Mouse (Mus musculus) liver, embryonic 14.5 days (tissue): ENCODE data around the gene Frmd5. TPM values are rescaled to one million over a fixed set of nuclear protein-coding genes. Genes with fewer than 3 reads are reported as not detected.
"Not testable (repeated sequence)": the region's sequence is repeated elsewhere in the genome, so short reads cannot be mapped to it uniquely, and the experiment has no call there.

Experiments used
- ATAC-seq: fragments of 200-750 bp; cut with Nextera tagmentation; 2 replicates; pipeline ENCODE4 v1.8.0; 2017; ENCODE audit warnings: moderate number of reproducible peaks, mild to moderate bottlenecking, moderate library complexity; ENCODE audit not compliant: insufficient read depth
- DNase-seq, 3 experiments: peaks; one replicate each; pipeline ENCODE4 v3.0.0-alpha.2; 2012 to 2013; ENCODE audit warnings: low read depth in 3 of 3, low spot score in 3 of 3
- H3K27ac ChIP-seq: fragments of 300-500 bp; sonication (generic); 2 replicates; pipeline ENCODE4 v1.5.1; 2014; ENCODE audit warnings: moderate library complexity, mild to moderate bottlenecking, control low read depth, inconsistent platforms
- H3K27me3 ChIP-seq: fragments of 300-500 bp; sonication (generic); 2 replicates; pipeline ENCODE4 v1.6.1; 2014; ENCODE audit warnings: mild to moderate bottlenecking, low read length, moderate library complexity; ENCODE audit not compliant: control insufficient read depth, insufficient read depth
- H3K36me3 ChIP-seq: fragments of 300-500 bp; sonication (generic); replicated peaks from 2 replicates; pipeline ENCODE4 v1.6.1; 2014; ENCODE audit warnings: low read depth; ENCODE audit not compliant: control insufficient read depth, insufficient read depth
- H3K4me1 ChIP-seq, 2 experiments: fragments of 200-500 bp in 1 of 2; fragments of 300-500 bp in 1 of 2; sonication (generic) in 1 of 2; replicated peaks; 2 replicates each; pipeline ENCODE4 v1.6.1; 2012 to 2014; ENCODE audit warnings: antibody characterized with exemption in 1 of 2, inconsistent platforms in 1 of 2, low read length in 1 of 2; ENCODE audit not compliant: control insufficient read depth in 2 of 2, insufficient read depth in 2 of 2
- H3K4me2 ChIP-seq: fragments of 300-500 bp; sonication (generic); 2 replicates; pipeline ENCODE4 v1.6.1; 2014; ENCODE audit warnings: low read depth, mild to moderate bottlenecking, control low read depth, moderate library complexity
- H3K4me3 ChIP-seq, 2 experiments: fragments of 200-500 bp in 1 of 2; fragments of 300-500 bp in 1 of 2; sonication (generic) in 1 of 2; 2 replicates each; pipeline ENCODE4 v1.5.1; 2012 to 2014; ENCODE audit warnings: low read depth in 2 of 2, low read length in 2 of 2, mild to moderate bottlenecking in 2 of 2, control low read depth in 1 of 2, inconsistent platforms in 1 of 2, moderate library complexity in 1 of 2; ENCODE audit not compliant: insufficient read depth in 1 of 2
- H3K9ac ChIP-seq: fragments of 300-500 bp; sonication (generic); replicated peaks from 2 replicates; pipeline ENCODE4 v1.6.1; 2014; ENCODE audit warnings: mild to moderate bottlenecking, control low read depth, moderate library complexity
- H3K9me3 ChIP-seq: fragments of 300-500 bp; sonication (generic); 2 replicates; pipeline ENCODE4 v1.6.1; 2016; ENCODE audit warnings: low read length, mixed read lengths; ENCODE audit not compliant: control insufficient read depth
- CTCF ChIP-seq: IDR thresholded peaks from 2 replicates; pipeline ENCODE4 v1.5.1; 2016; ENCODE audit warnings: antibody characterized with exemption, low read depth, control low read depth
- EP300 ChIP-seq: IDR thresholded peaks from 2 replicates; pipeline ENCODE4 v1.6.1; 2016; ENCODE audit warnings: antibody characterized with exemption, low read depth
- WGBS: fragments of 180-500 bp; shearing (Covaris S2); extraction: QIAGEN DNeasy Blood & Tissue Kit; methylation state at CpG from one replicate; pipeline ENCODE4 v1.1.7; 2014; ENCODE audit not compliant: insufficient replicate concordance; 5-methylcytosine and 5-hydroxymethylcytosine counted together
- polyA plus RNA-seq, 2 experiments: library from polyadenylated mRNA; depleted of rRNA in 1 of 2; stranded (reverse) in 1 of 2; unstranded in 1 of 2; fragments of >200 nt; fragmentation: Nextera tagmentation in 1 of 2; extraction: Ambion mirVana in 1 of 2; gene quantifications; 2 replicates each; pipeline versions ENCODE4 v1.2.1 to v1.2.3; 2012 to 2014

Frmd5 gene
- polyA plus RNA-seq, 2 experiments: 0.06 to 0.12 TPM

GRCm38 (mm10) chr2:121514211-121514610 is 292.7 kb downstream of the Frmd5 start:
- peaks cover 65% of the 10 kb centered on the region for H3K36me3 ChIP-seq
- H3K27ac ChIP-seq: no peak overlapping the region
- no peak overlapping the region for H3K4me3 ChIP-seq
- no peak for TF ChIP-seq CTCF
- H3K4me2 ChIP-seq: no peak overlapping the region
- H3K4me1 ChIP-seq: peaks cover 7 to 8% of the 10 kb centered on the region in 2 experiments
- 80% methylated on average over 4 of the region's 4 CpGs for WGBS
- no peaks in the 10 kb centered on the region for H3K9me3 ChIP-seq
- H3K27me3 ChIP-seq: no peaks in the 10 kb centered on the region
- no peak for DNase-seq
- H3K9ac ChIP-seq: no peak overlapping the region
- no peak for ATAC-seq

DNA sequence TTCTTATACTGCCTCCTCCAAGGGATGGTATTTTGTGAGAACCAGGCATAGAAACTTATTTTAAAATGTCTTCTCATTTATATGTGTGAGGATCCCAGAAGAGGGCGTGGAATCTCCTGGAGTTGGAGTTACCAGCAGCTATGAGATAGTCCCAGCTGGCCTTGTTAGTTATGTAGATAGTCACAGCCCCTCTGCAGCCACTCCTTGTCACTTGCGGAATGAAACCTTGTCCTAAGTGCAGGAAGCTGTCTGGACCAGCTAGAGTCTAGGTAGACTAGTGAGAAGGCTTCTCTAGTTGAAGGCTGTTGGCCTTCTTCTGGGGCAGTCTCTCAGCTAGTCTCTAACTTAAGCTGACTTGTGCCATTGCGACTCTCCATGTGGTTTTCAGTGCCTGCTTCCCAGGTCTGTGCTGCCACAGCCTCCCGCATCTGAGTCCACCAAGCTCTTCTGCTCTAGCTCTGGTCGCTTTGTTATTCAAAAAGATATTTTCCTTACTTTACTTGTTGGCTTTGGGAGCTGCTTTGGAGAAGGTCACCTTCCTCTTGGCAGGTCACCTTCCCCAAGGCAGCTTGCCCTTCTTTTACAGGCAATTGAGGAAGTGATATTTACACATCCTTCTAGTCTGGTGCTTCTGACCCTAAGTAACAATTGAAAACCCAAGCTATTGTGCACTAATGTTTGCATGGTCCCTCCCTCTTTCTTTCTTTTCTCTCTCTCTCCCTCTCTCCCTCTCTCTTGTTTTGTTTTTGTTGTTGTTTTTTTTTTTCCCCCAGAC is 293.7 kb downstream of the Frmd5 start:
- peaks cover 13% of the 10 kb centered on the region in 2 experiments for H3K4me1 ChIP-seq
- not testable (repeated sequence) for H3K27ac ChIP-seq, H3K9ac ChIP-seq, H3K4me3 ChIP-seq, H3K27me3 ChIP-seq, H3K4me2 ChIP-seq, DNase-seq, H3K9me3 ChIP-seq, ATAC-seq
- peaks cover 58% of the 10 kb centered on the region for H3K36me3 ChIP-seq
- 73% methylated on average over 4 of the region's 5 CpGs for WGBS

DNA sequence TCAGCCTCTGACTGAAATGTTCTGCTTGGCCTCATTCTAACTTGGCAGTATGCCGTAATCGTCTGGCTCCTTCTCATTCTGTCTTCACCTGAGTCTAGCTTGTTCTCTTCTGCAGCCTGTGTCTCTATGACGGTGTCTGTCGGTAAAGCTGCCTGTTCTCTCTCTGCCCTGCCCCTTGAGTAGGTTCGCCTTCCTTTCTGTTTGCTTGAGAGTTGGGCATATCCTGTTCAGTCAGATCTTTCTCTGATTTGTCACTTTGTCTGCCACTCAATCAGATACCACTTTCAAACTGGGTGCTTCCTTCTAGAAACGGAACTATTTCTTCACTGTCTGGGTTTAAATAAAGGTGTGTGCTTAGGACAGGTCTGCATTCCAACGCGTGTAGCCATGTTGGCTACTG is 295.5 kb downstream of the Frmd5 start:
- Histone ChIP-seq H3K9me3 (no peaks in the 10 kb centered on the region), H3K4me2 (no peak overlapping the region), H3K4me1 (peaks cover 17 to 20% of the 10 kb centered on the region in 2 experiments), H3K27me3 (no peaks in the 10 kb centered on the region), H3K4me3 (no peak overlapping the region), H3K36me3 (peaks cover 41% of the 10 kb centered on the region), H3K27ac (no peak overlapping the region), H3K9ac (no peak overlapping the region)
- no peak for TF ChIP-seq CTCF
- no peak for TF ChIP-seq EP300
- DNase-seq (no peak), ATAC-seq (no peak)
- WGBS: 82% methylated on average over 8 of the region's 8 CpGs

GRCm38 (mm10) chr2:121509584-121509983 is 297.3 kb downstream of the Frmd5 start:
- Histone ChIP-seq H3K9ac (peak overlapping the region; percentile 1), H3K27me3 (no peaks in the 10 kb centered on the region), H3K4me3 (peak overlapping the region; percentile 43 to 54), H3K27ac (no peak overlapping the region), H3K36me3 (peaks cover 35% of the 10 kb centered on the region), H3K4me1 (peaks cover 17 to 20% of the 10 kb centered on the region in 2 experiments), H3K4me2 (peak overlapping the region; percentile 62), H3K9me3 (no peaks in the 10 kb centered on the region)
- WGBS: 16% methylated on average over 16 of the region's 16 CpGs
- DNase-seq (peak; percentile 54 to 64 (median 57)), ATAC-seq (peak; percentile 61)
- TF ChIP-seq EP300 (no peak), CTCF (0 out of 2 replicates have a peak, but pooled peaks have one; percentile 3)

- peak overlapping the region; percentile 68 for H3K4me2 ChIP-seq
- 69% methylated on average over 2 of the region's 2 CpGs for WGBS
- TF ChIP-seq EP300: no peak
- no peak for TF ChIP-seq CTCF
- H3K27ac ChIP-seq: no peak overlapping the region
- DNase-seq (no peak), ATAC-seq (no peak)
- H3K9ac ChIP-seq: peak overlapping the region; percentile 81
- H3K4me1 ChIP-seq: peaks cover 17 to 20% of the 10 kb centered on the region in 2 experiments
- H3K4me3 ChIP-seq: peak overlapping the region; percentile 59 to 80
- H3K36me3 ChIP-seq: peaks cover 25% of the 10 kb centered on the region
- no peaks in the 10 kb centered on the region for H3K27me3 ChIP-seq
- H3K9me3 ChIP-seq: no peaks in the 10 kb centered on the region
Observed at GRCm38 (mm10) chr2:121507951-121508330, 298.9 kb downstream of the Frmd5 start.
